Mouse (Mus musculus) spleen, adult 2 months (tissue): ENCODE measurements at regions not wholly inside any gene's neighbourhood (a gene's known extent, or its start where the extent isn't known, plus 50 kb on each side); places are given as distances from the start of the nearest gene placed in this dataset.

ENCODE experiments used
- CTCF ChIP-seq: fragments of 200-500 bp; IDR thresholded peaks from 2 replicates; pipeline ENCODE4 v1.5.1; 2011; ENCODE audit warnings: mild to moderate bottlenecking, inconsistent platforms; ENCODE audit not compliant: insufficient read depth, insufficient read length, insufficient replicate concordance; ENCODE audit errors: extremely low read depth
- POLR2A ChIP-seq: fragments of 200-500 bp; IDR thresholded peaks from 2 replicates; pipeline ENCODE4 v1.6.1; 2011; ENCODE audit warnings: low read depth, low read length, inconsistent platforms

DNA sequence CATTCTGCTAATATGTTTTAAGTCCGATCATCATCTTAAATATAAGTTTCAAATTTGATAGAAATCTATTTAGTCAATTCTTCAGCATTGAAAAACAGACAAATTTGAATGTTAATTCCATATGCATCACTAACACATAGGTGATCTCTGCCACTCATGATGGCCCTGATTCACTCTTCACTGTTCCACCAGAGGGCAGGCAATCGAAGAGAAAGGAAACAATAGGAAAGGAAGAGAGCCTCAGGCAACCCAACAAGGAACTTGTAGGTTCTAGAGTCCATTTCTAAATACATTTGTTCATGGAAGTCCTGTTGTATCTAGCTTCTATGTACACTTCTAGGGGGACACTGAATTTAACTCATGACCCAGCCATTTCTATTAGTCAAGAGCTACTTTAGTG, 154.7 kb upstream of the Tex13c2 start:
- TF ChIP-seq CTCF (no peak), POLR2A (no peak)
